Mouse (Mus musculus) layer of hippocampus, adult 9-11 months (tissue): Measurements from ENCODE around the gene Capn11.

Source experiments
- DNase-seq: peaks from one replicate; pipeline ENCODE4 v3.0.0; 2022

Capn11 gene

DNA sequence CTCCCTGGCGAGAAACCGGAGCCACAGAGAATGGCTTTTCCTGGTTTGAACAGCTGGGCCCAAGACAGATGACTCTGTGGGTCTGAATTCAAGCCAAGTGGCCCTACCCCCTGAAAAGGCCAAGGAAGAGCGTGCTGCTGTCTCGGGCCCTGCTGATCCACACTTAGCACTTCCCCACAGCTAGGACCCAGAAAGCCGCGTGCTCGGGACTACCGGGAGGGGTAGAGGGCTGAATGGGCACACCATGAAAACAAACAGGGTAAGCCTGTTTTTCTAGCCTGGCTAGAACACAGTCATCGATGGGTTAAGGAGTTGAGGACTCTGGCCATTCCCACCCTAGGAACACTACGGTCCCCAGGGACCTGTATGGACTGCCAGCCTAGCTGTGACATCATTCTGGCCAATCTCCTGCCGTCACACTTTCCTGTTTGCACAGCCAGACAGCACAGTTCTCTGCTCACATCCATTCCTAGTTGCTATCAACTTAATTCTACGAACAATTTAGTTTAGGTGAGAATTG, 78.1 kb downstream of the Capn11 start:
- DNase-seq, result no peak
